Mouse (Mus musculus): Measurements from ENCODE around the gene Zfp523. TPM values are rescaled to one million over a fixed set of nuclear protein-coding genes. Genes with fewer than 3 reads are reported as not detected.

The Zfp523 gene
- polyA plus RNA-seq, 1 experiment from 2014 or later = 37.3 TPM

GRCm38 (mm10) chr17:28148288-28148687 is 28.6 kb upstream of the Zfp523 start:
- Histone ChIP-seq H3K9me3 (ENCODE audit: control insufficient read depth, low read depth, low read length) (no peaks in the 10 kb centered on the region), H3K27ac (ENCODE audit: low read length) (no peak overlapping the region), H3K4me2 (replicated peaks; ENCODE audit: low read depth, low read length) (no peak overlapping the region), H3K4me3 (ENCODE audit: low read depth, low read length) (no peak overlapping the region), H3K27me3 (ENCODE audit: control insufficient read depth, insufficient read depth, low read length) (no peaks in the 10 kb centered on the region), H3K9ac (replicated peaks; ENCODE audit: low read depth, low read length) (no peak overlapping the region), H3K36me3 (ENCODE audit: control insufficient read depth, insufficient read depth, low read length) (no peaks in the 10 kb centered on the region), H3K4me1 (ENCODE audit: control insufficient read depth, insufficient read depth, low read length) (peaks cover 14% of the 10 kb centered on the region)
- WGBS = 71% methylated on average over 3 of the region's 3 CpGs
- ATAC-seq (ENCODE audit: insufficient number of reproducible peaks, insufficient read depth, low FRiP score, low read depth) = no peak

- Histone ChIP-seq H3K27me3 (ENCODE audit: control insufficient read depth, insufficient read depth, low read length) (no peaks in the 10 kb centered on the region), H3K9me3 (ENCODE audit: control insufficient read depth, low read depth, low read length) (no peaks in the 10 kb centered on the region), H3K4me2 (replicated peaks; ENCODE audit: low read depth, low read length) (no peak overlapping the region), H3K4me1 (ENCODE audit: control insufficient read depth, insufficient read depth, low read length) (peaks cover 8% of the 10 kb centered on the region; the same call in 1 of the 2 replicates), H3K4me3 (ENCODE audit: low read depth, low read length) (no peak overlapping the region), H3K9ac (replicated peaks; ENCODE audit: low read depth, low read length) (no peak overlapping the region), H3K27ac (ENCODE audit: low read length) (no peak overlapping the region), H3K36me3 (ENCODE audit: control insufficient read depth, insufficient read depth, low read length) (no peaks in the 10 kb centered on the region)
- no peak for ATAC-seq (ENCODE audit: insufficient number of reproducible peaks, insufficient read depth, low FRiP score, low read depth)
- 71% methylated on average over 8 of the region's 8 CpGs for WGBS
Measured at GRCm38 (mm10) chr17:28149734-28150133, 27.2 kb upstream of the Zfp523 start.

- Histone ChIP-seq H3K27ac (ENCODE audit: low read length) (no peak overlapping the region), H3K4me2 (replicated peaks; ENCODE audit: low read depth, low read length) (no peak overlapping the region), H3K4me3 (ENCODE audit: low read depth, low read length) (no peak overlapping the region), H3K36me3 (ENCODE audit: control insufficient read depth, insufficient read depth, low read length) (no peaks in the 10 kb centered on the region), H3K9ac (replicated peaks; ENCODE audit: low read depth, low read length) (no peak overlapping the region), H3K4me1 (ENCODE audit: control insufficient read depth, insufficient read depth, low read length) (0 out of 2 replicates have a peak, but pooled peaks cover 5% of the 10 kb centered on the region), H3K9me3 (ENCODE audit: control insufficient read depth, low read depth, low read length) (no peaks in the 10 kb centered on the region), H3K27me3 (ENCODE audit: control insufficient read depth, insufficient read depth, low read length) (no peaks in the 10 kb centered on the region)
- no peak for ATAC-seq (ENCODE audit: insufficient number of reproducible peaks, insufficient read depth, low FRiP score, low read depth)
- 75% methylated on average over 12 of the region's 12 CpGs for WGBS
Measured at GRCm38 (mm10) chr17:28150456-28150855, 26.5 kb upstream of the Zfp523 start.

- Histone ChIP-seq H3K9ac (replicated peaks; ENCODE audit: low read depth, low read length) (no peak overlapping the region), H3K4me3 (ENCODE audit: low read depth, low read length) (no peak overlapping the region), H3K4me2 (replicated peaks; ENCODE audit: low read depth, low read length) (no peak overlapping the region), H3K27me3 (ENCODE audit: control insufficient read depth, insufficient read depth, low read length) (no peaks in the 10 kb centered on the region), H3K36me3 (ENCODE audit: control insufficient read depth, insufficient read depth, low read length) (no peaks in the 10 kb centered on the region), H3K4me1 (ENCODE audit: control insufficient read depth, insufficient read depth, low read length) (no peaks in the 10 kb centered on the region), H3K9me3 (ENCODE audit: control insufficient read depth, low read depth, low read length) (no peaks in the 10 kb centered on the region), H3K27ac (ENCODE audit: low read length) (no peak overlapping the region)
- no peak for ATAC-seq (ENCODE audit: insufficient number of reproducible peaks, insufficient read depth, low FRiP score, low read depth)
- WGBS = 73% methylated on average over 6 of the region's 6 CpGs
Measured at GRCm38 (mm10) chr17:28153095-28153494, 23.8 kb upstream of the Zfp523 start.

DNA sequence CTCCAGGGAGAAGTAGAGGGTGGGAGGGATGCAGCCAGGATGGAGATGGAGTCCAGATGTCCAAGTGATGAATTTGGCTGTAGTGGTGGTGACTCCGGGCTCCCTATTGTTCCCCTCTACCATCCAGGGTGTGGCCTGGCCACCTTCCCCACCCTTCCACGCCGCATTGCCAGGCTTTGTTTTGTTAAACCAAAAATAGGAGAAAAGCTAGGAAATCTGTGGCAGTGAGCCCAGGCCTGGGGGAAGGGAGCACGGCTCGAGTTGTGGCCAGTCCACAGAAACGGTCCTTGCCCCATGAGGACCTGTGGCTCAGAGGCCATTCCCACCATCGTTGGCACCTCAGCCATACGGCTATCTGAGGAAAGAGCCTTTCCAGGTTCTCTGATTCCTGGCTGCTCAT is 22.0 kb upstream of the Zfp523 start:
- Histone ChIP-seq H3K27me3 (ENCODE audit: control insufficient read depth, insufficient read depth, low read length) (no peaks in the 10 kb centered on the region), H3K9me3 (ENCODE audit: control insufficient read depth, low read depth, low read length) (no peaks in the 10 kb centered on the region), H3K36me3 (ENCODE audit: control insufficient read depth, insufficient read depth, low read length) (no peaks in the 10 kb centered on the region), H3K4me1 (ENCODE audit: control insufficient read depth, insufficient read depth, low read length) (0 out of 2 replicates have a peak, but pooled peaks cover 1% of the 10 kb centered on the region), H3K27ac (ENCODE audit: low read length) (no peak overlapping the region), H3K4me2 (replicated peaks; ENCODE audit: low read depth, low read length) (no peak overlapping the region), H3K9ac (replicated peaks; ENCODE audit: low read depth, low read length) (no peak overlapping the region), H3K4me3 (ENCODE audit: low read depth, low read length) (no peak overlapping the region)
- ATAC-seq (ENCODE audit: insufficient number of reproducible peaks, insufficient read depth, low FRiP score, low read depth) = no peak
- WGBS = 83% methylated on average over 8 of the region's 8 CpGs

- no peak overlapping the region for H3K27ac ChIP-seq (ENCODE audit: low read length)
- H3K4me3 ChIP-seq (ENCODE audit: low read depth, low read length) = no peak overlapping the region
- no peaks in the 10 kb centered on the region for H3K27me3 ChIP-seq (ENCODE audit: control insufficient read depth, insufficient read depth, low read length)
- WGBS = 22% methylated on average over 10 of the region's 10 CpGs
- H3K9me3 ChIP-seq (ENCODE audit: control insufficient read depth, low read depth, low read length) = no peaks in the 10 kb centered on the region
- H3K36me3 ChIP-seq (ENCODE audit: control insufficient read depth, insufficient read depth, low read length) = no peaks in the 10 kb centered on the region; the same call in 1 of the 2 replicates
- no peak overlapping the region for H3K4me2 ChIP-seq (replicated peaks; ENCODE audit: low read depth, low read length)
- no peak overlapping the region for H3K9ac ChIP-seq (replicated peaks; ENCODE audit: low read depth, low read length)
- 0 out of 2 replicates have a peak, but pooled peaks cover 3% of the 10 kb centered on the region for H3K4me1 ChIP-seq (ENCODE audit: control insufficient read depth, insufficient read depth, low read length)
- ATAC-seq (ENCODE audit: insufficient number of reproducible peaks, insufficient read depth, low FRiP score, low read depth) = no peak
Measured at GRCm38 (mm10) chr17:28160361-28160760, 16.6 kb upstream of the Zfp523 start.

GRCm38 (mm10) chr17:28161310-28161881 is 15.5 kb upstream of the Zfp523 start:
- Histone ChIP-seq H3K9me3 (ENCODE audit: control insufficient read depth, low read depth, low read length) (no peaks in the 10 kb centered on the region), H3K27me3 (ENCODE audit: control insufficient read depth, insufficient read depth, low read length) (no peaks in the 10 kb centered on the region), H3K27ac (ENCODE audit: low read length) (no peak overlapping the region), H3K4me1 (ENCODE audit: control insufficient read depth, insufficient read depth, low read length) (0 out of 2 replicates have a peak, but pooled peaks cover 3% of the 10 kb centered on the region), H3K36me3 (ENCODE audit: control insufficient read depth, insufficient read depth, low read length) (no peaks in the 10 kb centered on the region; the same call in none of the 2 replicates), H3K4me2 (replicated peaks; ENCODE audit: low read depth, low read length) (no peak overlapping the region), H3K4me3 (ENCODE audit: low read depth, low read length) (no peak overlapping the region), H3K9ac (replicated peaks; ENCODE audit: low read depth, low read length) (no peak overlapping the region)
- no peak for ATAC-seq (ENCODE audit: insufficient number of reproducible peaks, insufficient read depth, low FRiP score, low read depth)
- 35% methylated on average over 11 of the region's 11 CpGs for WGBS

DNA sequence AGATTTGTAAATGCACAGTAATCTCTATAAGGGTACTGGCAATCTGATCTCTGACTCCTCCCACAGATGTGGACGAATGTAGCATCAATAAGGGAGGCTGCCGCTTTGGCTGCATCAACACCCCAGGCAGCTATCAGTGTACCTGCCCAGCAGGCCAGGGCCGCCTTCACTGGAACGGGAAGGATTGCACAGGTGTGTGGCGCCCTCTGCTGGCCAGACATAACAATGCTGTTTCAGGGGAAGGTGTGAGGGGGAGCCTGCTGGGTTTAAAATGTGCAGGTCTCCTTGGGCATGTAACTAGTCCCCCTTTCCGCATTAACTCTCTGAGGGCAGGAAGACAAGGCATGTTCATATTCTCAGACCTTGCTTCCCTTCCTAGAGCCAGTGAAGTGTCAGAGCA is 13.3 kb upstream of the Zfp523 start:
- no peak overlapping the region for H3K9ac ChIP-seq (replicated peaks; ENCODE audit: low read depth, low read length)
- no peak overlapping the region for H3K4me2 ChIP-seq (replicated peaks; ENCODE audit: low read depth, low read length)
- WGBS = 15% methylated on average over 6 of the region's 6 CpGs
- no peak overlapping the region for H3K27ac ChIP-seq (ENCODE audit: low read length)
- no peaks in the 10 kb centered on the region for H3K9me3 ChIP-seq (ENCODE audit: control insufficient read depth, low read depth, low read length)
- 0 out of 2 replicates have a peak, but pooled peaks cover 3% of the 10 kb centered on the region for H3K4me1 ChIP-seq (ENCODE audit: control insufficient read depth, insufficient read depth, low read length)
- H3K36me3 ChIP-seq (ENCODE audit: control insufficient read depth, insufficient read depth, low read length) = no peaks in the 10 kb centered on the region; the same call in none of the 2 replicates
- no peaks in the 10 kb centered on the region for H3K27me3 ChIP-seq (ENCODE audit: control insufficient read depth, insufficient read depth, low read length)
- ATAC-seq (ENCODE audit: insufficient number of reproducible peaks, insufficient read depth, low FRiP score, low read depth) = no peak
- no peak overlapping the region for H3K4me3 ChIP-seq (ENCODE audit: low read depth, low read length)

Data from stomach, embryonic 14.5 days (tissue).